ENCODE assay signal across 22 mouse cellular contexts in the genomic region with DNA sequence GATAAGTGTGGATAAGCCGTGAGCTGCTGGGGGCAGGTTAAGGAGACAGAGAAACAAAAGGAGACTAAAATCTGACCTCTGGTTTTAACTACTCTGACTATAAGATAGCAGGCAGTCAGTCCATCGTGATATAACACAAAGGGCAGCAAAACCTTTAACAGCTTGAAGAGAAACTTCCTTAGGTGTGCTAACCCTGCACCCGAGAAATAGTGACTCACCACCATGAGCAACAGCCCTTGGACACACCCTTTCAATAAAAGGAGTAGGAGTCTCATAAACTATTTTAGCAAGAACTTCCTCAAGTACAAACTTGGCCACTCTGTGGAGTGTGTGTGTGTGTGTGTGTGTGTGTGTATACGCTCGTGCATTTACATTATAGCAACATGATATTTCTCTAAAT. TPM values are rescaled to one million over a fixed set of nuclear protein-coding genes. Genes with fewer than 3 reads are reported as not detected.
DNase-seq lines count a peak whose midpoint lies in the region; ATAC-seq and TF ChIP-seq lines count a peak whose summit lies in the region.
"Had no signal": no experiment of that assay in that cellular context is flagged by ENCODE, and none has a peak within 500 bp of the region (broad histone marks: within the 10 kb centered on the region; RNA-seq: fewer than 3 reads in every experiment).

No protein-coding gene starts in this region.

- no peaks in the 10 kb centered on the region for H3K36me3 ChIP-seq in intestine, embryonic 16.5 days (ENCODE audit: control insufficient read depth, insufficient read depth, low read length)
- H3K36me3 ChIP-seq in stomach, embryonic 15.5 days: no peaks in the 10 kb centered on the region
- no peaks in the 10 kb centered on the region for H3K36me3 ChIP-seq in hindbrain, embryonic 12.5 days
- H3K36me3 ChIP-seq in thymus, adult 2 months (ENCODE audit: control insufficient read depth, insufficient read depth, low read length): no peaks in the 10 kb centered on the region
- H3K36me3 ChIP-seq: embryonic facial prominence, embryonic 13.5 days; forebrain, embryonic 12.5 days had no signal

- no peak overlapping the region for H3K9ac ChIP-seq in intestine, embryonic 16.5 days (ENCODE audit: low read depth, low read length)
- H3K9ac ChIP-seq in stomach, embryonic 15.5 days: no peak overlapping the region
- H3K9ac ChIP-seq in hindbrain, embryonic 12.5 days: no peak overlapping the region
- H3K9ac ChIP-seq: embryonic facial prominence, embryonic 13.5 days; forebrain, embryonic 12.5 days; hindbrain, embryonic 14.5 days had no signal

- 58% methylated on average over 5 of the region's 5 CpGs for WGBS in intestine, embryonic 16.5 days
- WGBS in stomach, embryonic 15.5 days: 71% methylated on average over 5 of the region's 5 CpGs
- WGBS in hindbrain, embryonic 12.5 days: 89% methylated on average over 5 of the region's 5 CpGs
- WGBS in thymus, adult 2 months: 80% methylated on average over 5 of the region's 5 CpGs

- no peaks in the 10 kb centered on the region for H3K4me1 ChIP-seq in intestine, embryonic 16.5 days (ENCODE audit: control insufficient read depth, insufficient read depth, low read length)
- no peaks in the 10 kb centered on the region for H3K4me1 ChIP-seq in stomach, embryonic 15.5 days
- no peaks in the 10 kb centered on the region for H3K4me1 ChIP-seq in hindbrain, embryonic 12.5 days
- H3K4me1 ChIP-seq in thymus, adult 2 months (replicated peaks; ENCODE audit: control insufficient read depth, insufficient read depth, low read length): no peaks in the 10 kb centered on the region
- H3K4me1 ChIP-seq: embryonic facial prominence, embryonic 13.5 days; forebrain, embryonic 12.5 days had no signal

- DNase-seq in 3T3-L1 (ENCODE audit: low read depth, low spot score) (peak; percentile 38), 416B (ENCODE audit: low read depth) (peak; percentile 62)
- no peak for DNase-seq in ovary, postnatal 36 days (ENCODE audit: low spot score)
- no peak for DNase-seq in thymus, adult 2 months
- DNase-seq: adrenal gland, adult 2 months; adrenal gland, postnatal 25 days; cerebellum, adult 18-20 months; cerebellum, adult 9-11 months; cerebellum, postnatal 36 days; gastrocnemius, postnatal 14 days; heart, postnatal 10 days; heart, postnatal 4 days had no signal

- TF ChIP-seq CTCF in thymus, adult 2 months (IDR thresholded peaks at IDR 0.05; ENCODE audit: borderline replicate concordance, control insufficient read depth, extremely low read depth, insufficient read depth, low read length, poor library complexity): no peak

- ATAC-seq in intestine, embryonic 16.5 days: peak; percentile 96
- ATAC-seq in stomach, embryonic 15.5 days (ENCODE audit: insufficient read depth, low FRiP score, low read depth): peak; percentile 75
- no peak for ATAC-seq in hindbrain, embryonic 12.5 days (ENCODE audit: low FRiP score)
- ATAC-seq: forebrain, embryonic 16.5 days had no signal

- H3K27me3 ChIP-seq in intestine, embryonic 16.5 days (replicated peaks; ENCODE audit: control insufficient read depth, insufficient read depth, low read length): no peaks in the 10 kb centered on the region
- no peaks in the 10 kb centered on the region for H3K27me3 ChIP-seq in stomach, embryonic 15.5 days (replicated peaks)
- H3K27me3 ChIP-seq in hindbrain, embryonic 12.5 days: no peaks in the 10 kb centered on the region
- H3K27me3 ChIP-seq in thymus, adult 2 months (ENCODE audit: control insufficient read depth, insufficient read depth, low read length): no peaks in the 10 kb centered on the region
- H3K27me3 ChIP-seq: embryonic facial prominence, embryonic 13.5 days; forebrain, embryonic 12.5 days had no signal

- peak overlapping the region; percentile 55 for H3K27ac ChIP-seq in intestine, embryonic 16.5 days (ENCODE audit: low read length)
- 0 out of 2 replicates have a peak overlapping the region, but pooled peaks have one; percentile 8 for H3K27ac ChIP-seq in stomach, embryonic 15.5 days
- H3K27ac ChIP-seq in hindbrain, embryonic 12.5 days: no peak overlapping the region
- no peak overlapping the region for H3K27ac ChIP-seq in thymus, adult 2 months (ENCODE audit: control insufficient read depth, insufficient read depth, low read length)
- H3K27ac ChIP-seq: embryonic facial prominence, embryonic 13.5 days; forebrain, embryonic 12.5 days; hindbrain, embryonic 14.5 days had no signal

- no peaks in the 10 kb centered on the region for H3K9me3 ChIP-seq in intestine, embryonic 16.5 days (ENCODE audit: control insufficient read depth, low read length)
- H3K9me3 ChIP-seq in stomach, embryonic 15.5 days: no peaks in the 10 kb centered on the region
- no peaks in the 10 kb centered on the region for H3K9me3 ChIP-seq in hindbrain, embryonic 12.5 days (replicated peaks)
- H3K9me3 ChIP-seq: embryonic facial prominence, embryonic 13.5 days; forebrain, embryonic 12.5 days had no signal

- H3K4me3 ChIP-seq in intestine, embryonic 16.5 days (ENCODE audit: low read length): no peak overlapping the region
- no peak overlapping the region for H3K4me3 ChIP-seq in stomach, embryonic 15.5 days (replicated peaks)
- no peak overlapping the region for H3K4me3 ChIP-seq in hindbrain, embryonic 12.5 days
- no peak overlapping the region for H3K4me3 ChIP-seq in thymus, adult 2 months (ENCODE audit: control insufficient read depth, insufficient read depth, low read length)
- H3K4me3 ChIP-seq: embryonic facial prominence, embryonic 13.5 days; forebrain, embryonic 12.5 days had no signal

- no peak overlapping the region for H3K4me2 ChIP-seq in intestine, embryonic 16.5 days (ENCODE audit: low read depth, low read length)
- H3K4me2 ChIP-seq in stomach, embryonic 15.5 days: no peak overlapping the region
- H3K4me2 ChIP-seq in hindbrain, embryonic 12.5 days (replicated peaks): no peak overlapping the region
- H3K4me2 ChIP-seq: embryonic facial prominence, embryonic 13.5 days; forebrain, embryonic 12.5 days; hindbrain, embryonic 14.5 days had no signal

- TF ChIP-seq POLR2A in thymus, adult 2 months (IDR thresholded peaks at IDR 0.05; ENCODE audit: control insufficient read depth, extremely low read depth, insufficient read depth, low read length, poor library complexity): no peak

RNA-seq across cellular contexts. Expression of a gene that starts 26.0 kb away (rescaled TPM):
- not detected in 2 replicates for polyA plus RNA-seq in intestine, embryonic 16.5 days (2015; fragmentation: Nextera tagmentation; extraction: Ambion mirVana)
- not detected in 2 replicates for polyA plus RNA-seq in stomach, embryonic 15.5 days (2015; fragmentation: Nextera tagmentation; extraction: Ambion mirVana)
- polyA plus RNA-seq in hindbrain, embryonic 12.5 days (2016; fragmentation: Nextera tagmentation; extraction: Ambion mirVana): not detected in 2 replicates
- polyA plus RNA-seq in thymus, adult 2 months (2012; rRNA removed): not detected in 2 replicates
- polyA plus RNA-seq: adrenal gland, adult 2 months; embryonic facial prominence, embryonic 13.5 days; forebrain, embryonic 12.5 days; forebrain, embryonic 16.5 days; frontal cortex, adult 2 months; heart, embryonic 14.5 days; hindbrain, embryonic 14.5 days had no signal

RNA-seq across cellular contexts. Expression of a gene that starts 41.0 kb away (rescaled TPM):
- polyA plus RNA-seq in intestine, embryonic 16.5 days (2015; fragmentation: Nextera tagmentation; extraction: Ambion mirVana): not detected in 2 replicates
- not detected in 2 replicates for polyA plus RNA-seq in stomach, embryonic 15.5 days (2015; fragmentation: Nextera tagmentation; extraction: Ambion mirVana)
- polyA plus RNA-seq in hindbrain, embryonic 12.5 days (2016; fragmentation: Nextera tagmentation; extraction: Ambion mirVana): not detected in 2 replicates
- not detected in 2 replicates for polyA plus RNA-seq in thymus, adult 2 months (2012; rRNA removed)
- polyA plus RNA-seq: adrenal gland, adult 2 months; C2C12; embryonic facial prominence, embryonic 13.5 days; forebrain, embryonic 12.5 days; forebrain, embryonic 16.5 days; frontal cortex, adult 2 months; heart, embryonic 14.5 days; hindbrain, embryonic 14.5 days had no signal

RNA-seq across cellular contexts. Expression of a gene that starts 42.3 kb away (rescaled TPM):
- 76.6 and 85.0 TPM in 2 replicates for polyA plus RNA-seq in intestine, embryonic 16.5 days (2015; fragmentation: Nextera tagmentation; extraction: Ambion mirVana)
- polyA plus RNA-seq in stomach, embryonic 15.5 days (2015; fragmentation: Nextera tagmentation; extraction: Ambion mirVana): 70.3 and 73.1 TPM in 2 replicates
- 78.9 and 82.3 TPM in 2 replicates for polyA plus RNA-seq in hindbrain, embryonic 12.5 days (2016; fragmentation: Nextera tagmentation; extraction: Ambion mirVana)
- polyA plus RNA-seq in thymus, adult 2 months (2012; rRNA removed): 46.3 and 87.3 TPM in 2 replicates

Comparison
In these comparisons a context has a peak if more than half of its experiments do, and no peak if none do; other contexts are left out.
1. DNase-seq: peak in 3T3-L1 (single experiment) and 416B (single experiment); none in ovary, postnatal 36 days (single experiment) and thymus, adult 2 months (single experiment).
2. H3K27ac ChIP-seq: peak in intestine, embryonic 16.5 days (single experiment) and stomach, embryonic 15.5 days (single experiment); none in hindbrain, embryonic 12.5 days (single experiment) and thymus, adult 2 months (single experiment).